Mouse (Mus musculus) C2C12 (cell line): ENCODE data around the gene Parp6.

Source experiments
- CTCF ChIP-seq: IDR thresholded peaks from one replicate; pipeline ENCODE4 v1.5.1; 2011; ENCODE audit not compliant: control insufficient read depth, insufficient read depth, insufficient read length
- MAX ChIP-seq: IDR thresholded peaks from one replicate; pipeline ENCODE4 v1.6.1; 2011; ENCODE audit warnings: mild to moderate bottlenecking, control low read depth

- TF ChIP-seq MAX (no peak), CTCF (no peak)
These were observed 48.9 kb downstream of the Parp6 start for GRCm38 (mm10) chr9:59666016-59666415.
